Mouse (Mus musculus) liver, embryonic 14.5 days (tissue): ENCODE measurements around the gene Tgm5.

ENCODE experiments used
- CTCF ChIP-seq: IDR thresholded peaks from 2 replicates; pipeline ENCODE4 v1.5.1; 2016; ENCODE audit warnings: antibody characterized with exemption, low read depth, control low read depth
- EP300 ChIP-seq: IDR thresholded peaks from 2 replicates; pipeline ENCODE4 v1.6.1; 2016; ENCODE audit warnings: antibody characterized with exemption, low read depth

- peak; percentile 63 for TF ChIP-seq CTCF
- TF ChIP-seq EP300 = no peak
These were observed 46.3 kb downstream of the Tgm5 start for GRCm38 (mm10) chr2:121039382-121039781.
